Mouse (Mus musculus) inflammation-experienced regulatory T-cells, adult 16 weeks (primary cell): ENCODE measurements around the gene Zfp760. TPM values are rescaled to one million over a fixed set of nuclear protein-coding genes. Genes with fewer than 3 reads are reported as not detected.

Source experiments
- polyA plus RNA-seq: library from polyadenylated mRNA; unstranded; fragments of 100-300 nt; shearing (Covaris generic); gene quantifications from one replicate; pipeline ENCODE4 v1.2.1, GENCODE M21; 2017

Zfp760 gene
- polyA plus RNA-seq: 7.6 TPM

DNA sequence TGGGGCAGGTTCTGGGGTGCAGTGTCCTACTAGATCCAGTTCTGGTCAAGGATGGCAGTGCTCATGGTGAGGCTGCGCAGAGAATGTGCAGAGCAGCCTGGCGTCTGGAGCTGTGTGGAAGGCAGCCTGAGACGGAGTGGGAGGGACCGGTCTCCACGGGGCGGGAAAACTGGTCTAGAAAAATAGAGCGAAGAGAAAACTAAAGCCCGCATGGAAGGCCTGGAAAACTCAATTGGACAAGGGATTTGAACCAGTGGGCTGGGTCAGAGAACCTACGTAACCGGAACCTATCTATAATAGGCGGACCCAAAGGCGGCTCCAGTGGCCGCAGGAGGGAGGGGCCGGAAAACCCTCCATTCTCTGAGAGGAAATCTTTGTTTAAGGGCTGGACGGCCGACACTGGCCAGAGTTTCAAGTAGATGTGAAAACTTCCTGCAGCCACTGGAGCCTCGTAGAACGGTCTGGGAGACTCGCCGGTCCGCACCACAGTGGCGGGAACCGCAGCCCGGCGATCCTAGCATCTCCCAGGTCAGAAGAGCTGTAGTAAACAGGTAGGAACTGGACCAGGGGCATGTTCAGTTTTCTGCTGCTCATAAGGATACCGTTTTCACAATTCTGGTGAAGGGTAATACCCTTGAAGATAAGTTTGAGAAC, at the start of gene Zfp760:
Gene Zfp760 (plus strand): TSS at position 399 of the 654 bp plus-strand sequence.

DNA sequence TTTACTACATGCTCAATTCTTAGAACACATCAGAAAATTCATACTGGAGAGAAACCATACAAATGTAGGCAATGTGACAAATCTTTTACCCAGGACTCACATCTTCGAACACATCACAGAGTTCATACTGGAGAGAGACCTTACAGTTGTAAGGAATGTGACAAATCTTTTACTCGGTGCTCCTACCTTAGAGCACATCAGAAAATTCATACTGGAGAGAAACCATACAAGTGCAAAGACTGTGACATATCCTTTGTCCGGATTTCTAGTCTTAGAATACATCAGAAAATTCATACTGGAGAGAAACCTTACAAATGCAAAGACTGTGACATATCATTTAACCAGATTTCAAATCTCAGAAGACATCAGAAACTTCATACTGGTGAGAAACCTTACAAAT, 16.0 kb upstream of the Zfp760 start, which contains the start of gene Gm10226:
Gene Gm10226 (plus strand): TSS at position 301 of the 400 bp plus-strand sequence.

DNA sequence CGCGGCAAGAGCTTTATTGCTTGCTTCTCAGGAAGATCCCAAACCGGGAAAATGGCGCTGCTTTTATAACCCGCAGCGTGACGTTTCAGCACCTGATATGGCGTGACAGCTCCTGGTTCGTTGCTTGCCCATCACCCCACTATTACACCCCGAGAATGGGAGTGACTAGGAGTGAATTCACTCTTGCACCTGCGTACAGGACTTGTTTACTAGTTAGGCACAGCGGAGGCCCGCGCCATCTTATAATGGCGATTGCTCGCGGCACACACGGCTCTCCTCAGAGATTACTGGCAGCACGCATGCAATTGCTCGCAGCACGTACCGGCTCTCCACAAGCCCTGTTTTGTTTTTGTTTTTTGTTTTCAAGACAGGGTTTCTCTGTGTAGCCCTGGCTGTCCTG, 23.0 kb downstream of the Zfp760 start, which contains the start of gene Zfp229:
Gene Zfp229 (plus strand): TSS at position 301 of the 400 bp plus-strand sequence.

Other genes with a start within 250 kb of the Zfp760 start
- 65.0 TPM for gene Zfp53, start 218.7 kb upstream of the Zfp760 start, polyA plus RNA-seq
- gene Zfp52, start 172.2 kb upstream of the Zfp760 start, polyA plus RNA-seq: 26.1 TPM
- 4.9 TPM for gene Zfp948, start 140.7 kb upstream of the Zfp760 start, polyA plus RNA-seq
- gene Zfp983, start 57.1 kb upstream of the Zfp760 start, polyA plus RNA-seq: 19.0 TPM
- 26.2 TPM for gene Gm10226, start 15.9 kb upstream of the Zfp760 start, polyA plus RNA-seq
- 1.4 TPM for gene Zfp229, start 23.1 kb downstream of the Zfp760 start, polyA plus RNA-seq
- 0.89 TPM for gene Zfp820, start 138.0 kb downstream of the Zfp760 start, polyA plus RNA-seq
- 19.8 TPM for gene Zfp995, start 202.2 kb downstream of the Zfp760 start, polyA plus RNA-seq